Mouse (Mus musculus): ENCODE results near the gene Borcs7. TPM values are rescaled to one million over a fixed set of nuclear protein-coding genes. Genes with fewer than 3 reads are reported as not detected.
A peak's percentile ranks its signal among the peaks of the same experiment; 100 is the strongest.

Gene Borcs7
- polyA plus RNA-seq (2014; fragmentation: Nextera tagmentation; extraction: Ambion mirVana) = 19.9 and 20.1 TPM in 2 replicates

DNA sequence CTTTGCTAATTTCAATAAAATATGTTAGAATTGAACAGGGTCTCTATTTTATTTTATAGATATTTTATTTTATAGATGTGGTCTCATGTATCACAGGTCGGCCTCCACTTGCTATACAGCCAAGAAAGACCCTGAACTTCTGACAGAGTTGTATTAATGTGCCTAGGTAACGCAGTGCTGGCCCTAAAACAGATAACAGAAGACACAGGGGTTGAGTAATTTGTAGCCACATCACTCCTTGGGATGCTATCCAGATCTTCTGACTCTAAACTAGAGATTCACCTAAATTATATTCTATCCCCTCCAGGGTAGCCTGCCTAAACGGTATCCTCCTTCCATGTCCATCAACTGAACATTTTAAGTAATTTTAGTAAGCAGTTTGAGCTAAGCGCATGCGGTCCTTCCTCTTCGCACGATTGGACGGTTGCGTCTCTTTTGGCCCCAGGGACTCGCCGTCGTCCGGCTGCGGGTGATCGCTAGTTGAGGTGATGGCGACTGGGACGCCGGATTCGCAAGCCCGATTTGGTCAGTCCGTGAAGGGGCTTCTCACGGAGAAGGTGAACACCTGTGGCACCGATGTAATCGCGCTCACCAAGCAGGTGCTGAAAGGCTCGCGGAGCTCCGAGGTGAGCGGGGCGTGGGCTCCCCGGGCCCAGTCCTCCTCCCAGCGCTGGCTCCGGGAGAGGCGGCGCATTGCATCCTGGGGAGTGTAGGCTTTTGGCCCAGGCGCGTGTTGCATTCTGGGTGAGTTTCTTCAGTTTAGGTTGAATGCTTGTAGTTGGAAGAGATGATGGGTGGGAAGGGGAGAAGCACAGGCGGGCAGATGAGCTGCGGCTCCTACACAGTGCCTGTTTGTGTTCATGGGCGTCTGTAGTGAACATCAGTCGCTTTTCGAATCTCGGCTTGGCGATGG is at the start of gene Borcs7:
Borcs7 (plus strand) TSS at position 447 of the 913 bp plus-strand sequence.
- Histone ChIP-seq H3K36me3 (ENCODE audit: control insufficient read depth, insufficient read depth, low read length) (no peaks in the 10 kb centered on the region), H3K9me3 (ENCODE audit: control insufficient read depth, low read length) (no peaks in the 10 kb centered on the region), H3K4me1 (ENCODE audit: control insufficient read depth, insufficient read depth, low read length) (peaks cover 6% of the 10 kb centered on the region; the same call in 1 of the 2 replicates), H3K4me3 (ENCODE audit: low read length) (peak within 1 kb of the TSS; percentile 60), H3K4me2 (replicated peaks; ENCODE audit: low read depth, low read length) (peak within 1 kb of the TSS; percentile 52), H3K27ac (ENCODE audit: low read depth, low read length) (no peak within 1 kb of the TSS; the same call in 1 of the 2 replicates), H3K9ac (ENCODE audit: low read depth, low read length) (peak within 1 kb of the TSS; percentile 68), H3K27me3 (ENCODE audit: control insufficient read depth, insufficient read depth, low read length) (no peaks in the 10 kb centered on the region)
- WGBS = 3% methylated on average over 44 of the region's 44 CpGs
- peak; percentile 95 for ATAC-seq (ENCODE audit: low FRiP score, low TSS enrichment)

DNA sequence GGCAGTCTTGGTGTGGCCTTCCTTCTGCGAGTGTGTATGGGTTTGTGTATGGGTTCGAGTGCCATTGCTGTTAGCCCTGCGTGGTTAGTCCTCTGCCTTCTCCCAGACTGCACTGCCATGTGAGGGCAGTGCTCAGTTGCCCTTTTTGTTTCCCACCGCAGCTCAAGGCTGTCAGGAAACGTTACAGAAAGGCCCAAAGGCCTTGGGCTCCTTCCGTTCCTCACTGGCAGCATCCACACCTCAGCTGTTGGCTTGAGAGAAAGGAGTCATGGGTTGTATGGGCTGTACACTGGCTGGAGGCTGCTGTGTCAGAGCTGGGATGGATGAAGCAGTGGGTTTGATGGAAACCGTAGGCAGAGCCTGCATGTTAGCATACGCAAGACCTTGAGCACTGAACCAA is 48.9 kb upstream of the Borcs7 start:
- Histone ChIP-seq H3K4me2 (replicated peaks; ENCODE audit: low read depth, low read length) (no peak overlapping the region), H3K27ac (ENCODE audit: low read depth, low read length) (0 out of 2 replicates have a peak overlapping the region, but pooled peaks have one; percentile 87), H3K36me3 (ENCODE audit: control insufficient read depth, insufficient read depth, low read length) (peaks cover 8% of the 10 kb centered on the region; the same call in 1 of the 2 replicates), H3K4me1 (ENCODE audit: control insufficient read depth, insufficient read depth, low read length) (peaks cover 47% of the 10 kb centered on the region), H3K9ac (ENCODE audit: low read depth, low read length) (no peak overlapping the region), H3K9me3 (ENCODE audit: control insufficient read depth, low read length) (no peaks in the 10 kb centered on the region), H3K27me3 (ENCODE audit: control insufficient read depth, insufficient read depth, low read length) (no peaks in the 10 kb centered on the region), H3K4me3 (ENCODE audit: low read length) (no peak overlapping the region)
- ATAC-seq (ENCODE audit: low FRiP score, low TSS enrichment) = no peak
- WGBS = 86% methylated on average over 8 of the region's 8 CpGs

DNA sequence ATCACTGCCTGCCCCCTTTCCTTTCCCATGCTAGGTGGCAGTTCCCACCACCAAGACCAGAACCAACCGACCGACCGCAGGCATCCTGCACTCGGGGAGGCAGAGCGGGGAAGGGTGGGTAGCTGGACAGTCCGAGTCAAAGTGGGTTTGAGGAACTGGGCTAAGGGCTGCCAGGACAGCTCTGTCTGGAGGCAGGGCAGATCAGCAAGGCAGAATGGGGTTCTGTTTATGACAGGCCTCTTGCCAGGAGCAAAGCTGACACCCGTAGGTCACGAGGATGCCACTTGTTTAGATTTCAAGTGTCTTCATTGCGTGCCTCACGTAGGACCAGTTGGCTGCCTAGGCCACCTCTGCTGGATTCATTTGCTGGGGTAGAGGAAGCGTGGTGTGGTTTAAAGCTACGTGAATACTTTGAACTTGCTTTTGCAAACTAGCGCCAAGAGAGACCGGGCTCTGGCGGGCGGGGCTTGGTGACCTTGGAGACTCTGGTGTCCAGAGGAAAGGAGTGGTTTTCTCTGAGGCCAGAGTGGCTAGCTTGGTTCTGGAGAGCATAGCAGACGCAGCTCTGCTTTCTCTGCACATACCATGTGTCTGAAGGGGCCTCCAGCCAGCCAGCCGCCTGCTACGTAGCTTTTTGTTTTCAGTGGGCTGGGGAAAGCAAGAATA is 48.2 kb upstream of the Borcs7 start:
- H3K9ac ChIP-seq (ENCODE audit: low read depth, low read length) = peak overlapping the region; percentile 18; the same call in 1 of the 2 replicates
- H3K36me3 ChIP-seq (ENCODE audit: control insufficient read depth, insufficient read depth, low read length) = peaks cover 13% of the 10 kb centered on the region; the same call in 1 of the 2 replicates
- 0 out of 2 replicates have a peak, but pooled peaks have one; percentile 50 for ATAC-seq (ENCODE audit: low FRiP score, low TSS enrichment)
- H3K4me2 ChIP-seq (replicated peaks; ENCODE audit: low read depth, low read length) = peak overlapping the region; percentile 17; the same call in 1 of the 2 replicates
- no peaks in the 10 kb centered on the region for H3K27me3 ChIP-seq (ENCODE audit: control insufficient read depth, insufficient read depth, low read length)
- WGBS = 36% methylated on average over 19 of the region's 19 CpGs
- no peaks in the 10 kb centered on the region for H3K9me3 ChIP-seq (ENCODE audit: control insufficient read depth, low read length)
- H3K4me1 ChIP-seq (ENCODE audit: control insufficient read depth, insufficient read depth, low read length) = peaks cover 54% of the 10 kb centered on the region
- no peak overlapping the region for H3K4me3 ChIP-seq (ENCODE audit: low read length)
- H3K27ac ChIP-seq (ENCODE audit: low read depth, low read length) = peak overlapping the region; percentile 87

DNA sequence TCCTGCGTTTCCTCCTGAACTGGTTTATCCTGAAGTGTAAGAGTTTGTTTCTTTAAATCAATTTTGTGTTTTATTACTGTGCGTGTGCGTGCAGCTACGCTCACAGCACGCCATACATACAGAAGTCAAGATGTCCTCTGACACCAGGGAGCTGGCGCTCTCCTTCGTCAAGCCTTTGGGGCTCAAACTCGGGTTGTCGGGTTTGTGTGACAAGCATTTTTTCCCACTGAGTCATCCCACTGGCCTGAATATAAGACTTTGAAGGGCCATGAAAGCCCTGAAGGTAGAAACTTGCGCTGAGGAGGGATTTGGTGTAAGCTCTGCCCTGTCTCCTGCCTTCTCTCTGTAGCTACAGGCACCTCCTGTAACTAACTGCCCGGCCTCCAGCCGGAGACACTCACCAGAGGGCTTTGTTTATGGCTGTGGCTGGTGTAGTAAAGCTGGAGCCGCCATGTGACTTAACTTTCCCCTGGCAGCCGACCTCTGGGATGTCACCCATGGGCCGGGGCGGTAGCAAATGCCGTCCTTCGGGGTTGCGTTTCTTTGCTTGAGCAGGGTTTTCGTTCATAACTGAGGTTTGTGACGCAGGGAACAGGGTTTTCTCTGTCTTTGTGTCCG is 47.5 kb upstream of the Borcs7 start:
- Histone ChIP-seq H3K4me3 (ENCODE audit: low read length) (no peak overlapping the region), H3K27ac (ENCODE audit: low read depth, low read length) (peak overlapping the region; percentile 87), H3K9me3 (ENCODE audit: control insufficient read depth, low read length) (no peaks in the 10 kb centered on the region), H3K9ac (ENCODE audit: low read depth, low read length) (peak overlapping the region; percentile 18; the same call in 1 of the 2 replicates), H3K36me3 (ENCODE audit: control insufficient read depth, insufficient read depth, low read length) (peaks cover 13% of the 10 kb centered on the region; the same call in 1 of the 2 replicates), H3K4me1 (ENCODE audit: control insufficient read depth, insufficient read depth, low read length) (peaks cover 61% of the 10 kb centered on the region), H3K27me3 (ENCODE audit: control insufficient read depth, insufficient read depth, low read length) (no peaks in the 10 kb centered on the region), H3K4me2 (replicated peaks; ENCODE audit: low read depth, low read length) (peak overlapping the region; percentile 17; the same call in 1 of the 2 replicates)
- no peak for ATAC-seq (ENCODE audit: low FRiP score, low TSS enrichment)
- WGBS = 47% methylated on average over 22 of the region's 22 CpGs

DNA sequence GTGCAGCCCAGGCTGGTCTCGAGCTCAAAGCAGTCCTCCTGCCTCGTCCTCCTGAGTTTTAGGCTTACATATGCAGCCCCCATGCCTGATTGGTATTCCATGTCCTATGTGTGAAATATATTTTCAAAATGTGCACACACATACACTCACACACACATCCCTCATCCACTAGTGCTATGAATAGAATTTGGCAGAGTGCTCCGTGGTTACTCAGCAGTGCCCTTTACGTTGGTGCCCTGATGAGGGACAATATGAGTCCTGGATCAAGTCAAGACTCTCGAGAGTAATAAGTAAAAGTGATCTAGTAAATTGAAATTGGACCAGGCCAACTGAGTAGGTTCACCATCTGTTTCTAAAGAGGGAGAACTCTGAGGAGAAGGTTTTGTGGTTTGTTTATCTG is 46.5 kb upstream of the Borcs7 start:
- H3K27ac ChIP-seq (ENCODE audit: low read depth, low read length) = no peak overlapping the region

DNA sequence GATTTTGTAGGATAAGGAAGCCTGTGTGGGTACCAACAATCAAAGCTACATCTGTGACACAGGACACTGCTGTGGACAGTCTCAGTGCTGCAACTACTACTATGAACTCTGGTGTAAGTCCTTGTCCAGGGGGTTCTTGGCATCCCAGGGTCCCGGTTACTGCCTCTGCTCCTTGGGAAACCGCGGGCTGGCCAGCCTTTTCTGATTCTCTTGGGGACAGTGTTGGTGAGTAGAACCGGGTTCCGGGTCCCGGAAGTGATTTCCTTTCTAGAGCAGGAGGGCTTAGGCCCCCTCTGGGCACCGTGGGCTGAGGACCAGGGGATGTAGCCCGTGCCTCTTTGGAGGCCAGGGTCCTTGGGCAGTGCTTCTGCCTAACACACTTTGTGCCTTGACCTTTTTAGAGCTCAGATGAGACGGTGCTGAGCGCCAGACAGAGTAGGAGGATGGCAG is 45.3 kb upstream of the Borcs7 start:
- Histone ChIP-seq H3K4me3 (ENCODE audit: low read length) (no peak overlapping the region), H3K9ac (ENCODE audit: low read depth, low read length) (0 out of 2 replicates have a peak overlapping the region, but pooled peaks have one; percentile 24), H3K27me3 (ENCODE audit: control insufficient read depth, insufficient read depth, low read length) (no peaks in the 10 kb centered on the region), H3K9me3 (ENCODE audit: control insufficient read depth, low read length) (no peaks in the 10 kb centered on the region), H3K4me2 (replicated peaks; ENCODE audit: low read depth, low read length) (no peak overlapping the region), H3K4me1 (ENCODE audit: control insufficient read depth, insufficient read depth, low read length) (peaks cover 66% of the 10 kb centered on the region), H3K27ac (ENCODE audit: low read depth, low read length) (peak overlapping the region; percentile 76; the same call in 1 of the 2 replicates), H3K36me3 (ENCODE audit: control insufficient read depth, insufficient read depth, low read length) (peaks cover 13% of the 10 kb centered on the region; the same call in 1 of the 2 replicates)
- ATAC-seq (ENCODE audit: low FRiP score, low TSS enrichment) = no peak
- WGBS = 56% methylated on average over 10 of the region's 10 CpGs

More for the DNA sequence above, 46.5 kb upstream of the Borcs7 start:
- Histone ChIP-seq H3K9ac (ENCODE audit: low read depth, low read length) (no peak overlapping the region), H3K4me3 (ENCODE audit: low read length) (no peak overlapping the region), H3K9me3 (ENCODE audit: control insufficient read depth, low read length) (no peaks in the 10 kb centered on the region), H3K4me2 (replicated peaks; ENCODE audit: low read depth, low read length) (no peak overlapping the region), H3K36me3 (ENCODE audit: control insufficient read depth, insufficient read depth, low read length) (peaks cover 11% of the 10 kb centered on the region; the same call in 1 of the 2 replicates), H3K4me1 (ENCODE audit: control insufficient read depth, insufficient read depth, low read length) (peaks cover 66% of the 10 kb centered on the region), H3K27me3 (ENCODE audit: control insufficient read depth, insufficient read depth, low read length) (no peaks in the 10 kb centered on the region)
- no peak for ATAC-seq (ENCODE audit: low FRiP score, low TSS enrichment)
- WGBS = 75% methylated on average over 5 of the region's 5 CpGs

DNA sequence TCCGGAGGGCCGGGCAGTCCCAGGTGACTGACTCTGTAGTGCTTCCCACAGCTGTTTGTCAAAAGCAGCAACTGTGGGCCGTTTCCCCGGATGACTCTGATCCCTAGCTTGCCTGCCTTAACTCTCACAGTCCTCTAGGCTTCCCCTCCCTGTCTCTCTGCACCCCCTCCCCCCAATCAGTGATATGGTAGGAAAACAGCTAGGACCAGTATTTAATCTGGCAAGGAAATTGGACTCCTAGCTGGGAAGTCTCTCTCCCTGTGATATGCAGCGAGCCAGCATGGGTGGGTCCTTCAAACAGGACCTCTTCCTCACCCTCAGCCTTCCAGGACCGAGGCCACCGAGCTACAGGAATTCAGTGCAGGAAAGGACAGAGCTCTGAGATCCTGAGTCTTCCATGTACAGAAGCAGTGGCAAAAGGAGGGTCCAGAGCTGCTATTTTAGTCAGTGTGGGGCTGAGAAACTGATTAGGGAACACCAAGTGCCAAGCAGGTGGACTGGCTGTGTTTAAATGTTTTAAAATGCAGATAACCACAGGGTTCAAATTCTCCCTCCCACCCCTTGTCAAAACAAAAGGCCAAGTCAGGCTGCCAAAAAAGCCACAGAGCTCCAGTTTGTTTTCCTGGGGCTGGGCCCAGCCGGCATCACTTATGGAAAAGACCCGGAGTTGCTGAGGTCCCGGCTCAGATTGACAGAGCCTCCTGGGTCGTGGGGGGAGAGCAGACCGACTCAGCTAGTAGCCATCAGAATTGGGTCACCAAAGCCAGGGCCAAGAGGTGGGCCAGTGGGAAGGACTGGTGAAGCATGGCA is 44.7 kb upstream of the Borcs7 start:
- no peak overlapping the region for H3K4me2 ChIP-seq (replicated peaks; ENCODE audit: low read depth, low read length)
- H3K27ac ChIP-seq (ENCODE audit: low read depth, low read length) = peak overlapping the region; percentile 76; the same call in 1 of the 2 replicates
- H3K9ac ChIP-seq (ENCODE audit: low read depth, low read length) = 0 out of 2 replicates have a peak overlapping the region, but pooled peaks have one; percentile 24
- WGBS = 13% methylated on average over 12 of the region's 12 CpGs
- H3K9me3 ChIP-seq (ENCODE audit: control insufficient read depth, low read length) = no peaks in the 10 kb centered on the region
- H3K36me3 ChIP-seq (ENCODE audit: control insufficient read depth, insufficient read depth, low read length) = peaks cover 16% of the 10 kb centered on the region; the same call in 1 of the 2 replicates
- no peaks in the 10 kb centered on the region for H3K27me3 ChIP-seq (ENCODE audit: control insufficient read depth, insufficient read depth, low read length)
- no peak overlapping the region for H3K4me3 ChIP-seq (ENCODE audit: low read length)
- ATAC-seq (ENCODE audit: low FRiP score, low TSS enrichment) = peak; percentile 39
- peaks cover 66% of the 10 kb centered on the region for H3K4me1 ChIP-seq (ENCODE audit: control insufficient read depth, insufficient read depth, low read length)
